Mouse (Mus musculus): ENCODE results near the gene Usp36.

DNA sequence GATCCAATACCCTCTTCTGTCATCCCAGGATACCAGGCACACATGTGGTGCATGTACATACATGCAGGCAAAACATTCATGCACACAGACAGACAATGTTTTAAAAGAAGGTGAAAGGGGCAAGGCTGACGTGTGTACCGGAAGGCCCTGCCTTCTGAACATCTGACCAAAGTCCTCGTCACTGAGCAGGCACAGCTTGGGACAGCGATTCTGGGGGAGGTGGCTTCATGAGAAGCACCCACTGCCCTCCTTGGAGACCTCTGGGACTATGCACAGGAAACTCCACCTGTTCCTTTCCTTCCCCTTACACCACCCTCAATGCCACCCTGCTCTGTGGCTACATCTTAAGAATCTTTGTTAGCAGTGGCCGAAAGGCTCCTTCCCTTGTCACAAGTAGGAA is 79.1 kb downstream of the Usp36 start:
- no peak for TF ChIP-seq CTCF (IDR thresholded peaks at IDR 0.05; ENCODE audit: low read depth, low read length)
- peak; percentile 60; the same call in 1 of the 2 replicates for TF ChIP-seq POLR2A (IDR thresholded peaks at IDR 0.05; ENCODE audit: extremely low read depth, insufficient read depth, low read length)

All from liver, adult 2 months (tissue).